Mouse (Mus musculus): Measurements from ENCODE around the gene Tgfbr3. TPM values are rescaled to one million over a fixed set of nuclear protein-coding genes. Genes with fewer than 3 reads are reported as not detected.

Tgfbr3 gene
- polyA plus RNA-seq, 1 experiment from 2014 or later: 10.3 TPM

DNA sequence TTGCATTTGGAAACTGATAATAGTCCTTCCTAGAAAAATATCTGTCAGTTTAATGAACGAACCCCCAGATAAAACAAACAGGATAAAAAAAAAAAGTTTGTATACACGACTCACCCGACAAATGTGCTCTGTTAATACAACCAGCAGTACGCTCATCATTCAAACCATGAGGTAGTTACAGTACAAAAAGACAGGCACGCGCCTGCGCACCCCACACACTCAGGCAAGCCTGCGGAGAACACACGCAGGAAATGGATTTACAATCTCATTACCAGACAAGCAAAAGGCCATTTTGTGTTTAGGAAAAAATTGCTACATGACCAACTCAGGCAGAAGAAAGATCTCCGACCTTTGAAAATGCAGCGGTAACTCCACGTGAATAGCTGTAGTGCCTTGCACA lies 182.6 kb downstream of the Tgfbr3 start:
- no peak for ATAC-seq (ENCODE audit: low FRiP score, low read depth)
- no peaks in the 10 kb centered on the region for H3K36me3 ChIP-seq

DNA sequence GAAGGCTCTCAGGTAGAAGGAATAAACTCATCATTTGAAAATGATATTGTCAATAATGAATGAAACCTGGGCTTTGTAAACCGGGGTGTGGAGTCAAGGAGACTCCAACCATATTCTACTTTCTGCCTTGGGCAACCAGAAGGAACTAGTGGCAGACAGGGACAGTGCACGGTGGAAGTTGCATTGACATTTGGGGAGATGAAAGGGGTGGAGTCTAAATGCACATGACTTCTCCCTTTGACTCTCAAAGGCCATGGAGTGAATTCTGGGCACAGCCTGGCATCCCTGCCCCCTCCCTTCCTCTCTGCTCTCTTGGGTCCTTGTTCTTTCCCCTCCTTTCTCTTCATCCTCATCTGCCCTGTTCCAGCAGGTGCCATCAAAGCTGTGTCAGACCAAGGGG lies 183.3 kb downstream of the Tgfbr3 start:
- H3K27me3 ChIP-seq: no peaks in the 10 kb centered on the region
- H3K4me3 ChIP-seq: no peak overlapping the region
- no peaks in the 10 kb centered on the region for H3K36me3 ChIP-seq
- no peak overlapping the region for H3K9ac ChIP-seq (replicated peaks)
- H3K27ac ChIP-seq (replicated peaks): no peak overlapping the region
- no peak overlapping the region for H3K4me2 ChIP-seq (replicated peaks)
- no peak for ATAC-seq (ENCODE audit: low FRiP score, low read depth)
- 79% methylated on average over 2 of the region's 2 CpGs for WGBS
- no peaks in the 10 kb centered on the region for H3K9me3 ChIP-seq
- H3K4me1 ChIP-seq: peaks cover 17% of the 10 kb centered on the region

More for the DNA sequence above, 182.6 kb downstream of the Tgfbr3 start:
- 89% methylated on average over 12 of the region's 12 CpGs for WGBS
- Histone ChIP-seq H3K9me3 (no peaks in the 10 kb centered on the region), H3K4me1 (peaks cover 18% of the 10 kb centered on the region), H3K27me3 (no peaks in the 10 kb centered on the region), H3K27ac (replicated peaks) (no peak overlapping the region), H3K4me2 (replicated peaks) (no peak overlapping the region), H3K4me3 (no peak overlapping the region), H3K9ac (replicated peaks) (no peak overlapping the region)

DNA sequence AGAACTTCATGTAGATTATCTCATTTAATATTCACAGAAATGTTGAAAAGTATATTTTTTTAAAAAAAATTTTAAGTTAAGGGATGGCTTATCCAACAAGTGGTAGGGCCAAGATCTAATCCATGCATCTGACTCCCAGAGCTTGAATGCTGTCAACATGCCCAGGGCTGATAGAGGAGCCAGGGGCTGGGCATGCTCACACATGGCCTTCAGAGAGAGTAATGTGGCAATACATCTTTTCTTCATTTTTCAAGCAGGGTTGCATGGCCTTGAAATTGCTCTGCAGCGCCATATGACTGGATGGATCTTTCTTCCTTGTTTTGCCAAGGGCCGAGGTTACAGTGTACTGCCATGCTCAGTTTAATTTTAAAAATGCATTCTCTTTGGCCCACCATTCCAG lies 185.8 kb downstream of the Tgfbr3 start:
- no peak overlapping the region for H3K27ac ChIP-seq (replicated peaks)
- H3K36me3 ChIP-seq: no peaks in the 10 kb centered on the region
- H3K4me3 ChIP-seq: no peak overlapping the region
- H3K9ac ChIP-seq (replicated peaks): no peak overlapping the region
- H3K27me3 ChIP-seq: no peaks in the 10 kb centered on the region
- 94% methylated on average over 2 of the region's 2 CpGs for WGBS
- no peaks in the 10 kb centered on the region for H3K4me1 ChIP-seq
- ATAC-seq (ENCODE audit: low FRiP score, low read depth): no peak
- no peak overlapping the region for H3K4me2 ChIP-seq (replicated peaks)
- H3K9me3 ChIP-seq: no peaks in the 10 kb centered on the region

DNA sequence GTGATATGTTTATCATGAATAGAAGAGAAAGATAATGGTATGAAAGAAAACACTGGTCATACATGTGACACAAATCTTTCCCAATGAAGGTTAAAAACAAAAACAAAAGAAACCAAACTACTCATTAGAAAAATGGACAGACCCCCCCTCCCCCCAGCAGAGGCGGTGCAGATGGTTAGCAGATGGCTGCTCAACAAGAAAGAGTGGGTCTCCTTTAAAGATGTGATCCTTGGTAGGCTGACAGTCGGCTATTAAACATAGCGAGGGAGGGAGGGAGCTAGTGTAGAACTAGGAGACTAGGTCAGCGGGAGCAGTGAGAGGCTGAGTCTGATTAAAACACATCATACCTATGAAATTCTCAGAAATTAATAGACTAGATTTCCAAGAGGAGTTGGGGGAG lies 186.5 kb downstream of the Tgfbr3 start:
- Histone ChIP-seq H3K4me3 (no peak overlapping the region), H3K4me1 (no peaks in the 10 kb centered on the region), H3K36me3 (no peaks in the 10 kb centered on the region), H3K27ac (replicated peaks) (no peak overlapping the region), H3K4me2 (replicated peaks) (no peak overlapping the region), H3K9me3 (no peaks in the 10 kb centered on the region), H3K9ac (replicated peaks) (no peak overlapping the region), H3K27me3 (no peaks in the 10 kb centered on the region)
- no peak for ATAC-seq (ENCODE audit: low FRiP score, low read depth)
- 46% methylated on average over 4 of the region's 4 CpGs for WGBS

DNA sequence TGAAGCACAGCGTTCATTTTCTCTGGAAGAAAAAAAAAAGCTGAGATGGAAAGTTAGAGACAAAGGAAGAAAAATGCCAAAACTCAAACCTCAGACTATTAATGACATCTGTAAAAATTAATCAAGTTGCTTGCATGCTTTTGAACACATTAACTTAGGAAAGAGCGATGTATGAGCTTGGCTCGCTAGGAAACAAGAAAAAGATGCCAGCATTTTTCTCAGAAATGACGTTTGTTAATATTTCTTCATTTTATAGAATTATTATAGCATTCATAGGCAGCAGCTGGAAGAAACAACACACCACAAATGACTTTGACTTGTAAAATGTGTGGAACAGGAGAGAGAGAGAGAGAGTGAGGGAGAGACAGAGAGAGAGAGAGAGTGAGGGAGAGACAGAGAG lies 187.7 kb downstream of the Tgfbr3 start:
- no peaks in the 10 kb centered on the region for H3K27me3 ChIP-seq
- WGBS: 76% methylated on average over 4 of the region's 4 CpGs
- ATAC-seq (ENCODE audit: low FRiP score, low read depth): no peak

DNA sequence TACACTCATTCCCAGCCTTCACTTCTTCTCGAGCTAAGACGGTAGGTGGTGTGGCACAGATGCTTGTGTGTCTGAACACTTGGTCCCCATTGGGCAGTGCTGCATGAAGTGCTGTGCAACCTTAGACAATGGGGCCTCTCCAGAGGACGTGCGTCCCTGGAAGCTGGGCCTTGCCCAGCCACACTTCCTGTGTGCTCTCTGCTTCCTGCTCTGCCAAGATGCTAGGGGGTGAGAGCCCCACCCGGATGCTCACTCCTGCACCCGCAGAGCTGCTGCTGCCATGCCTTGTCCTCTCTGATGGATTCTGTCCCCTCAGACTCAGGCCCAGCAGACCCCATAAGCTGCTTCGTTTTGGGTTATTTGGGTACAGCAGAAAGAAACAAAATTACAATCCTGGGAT lies 188.3 kb downstream of the Tgfbr3 start:
- Histone ChIP-seq H3K27me3 (no peaks in the 10 kb centered on the region), H3K4me1 (no peaks in the 10 kb centered on the region), H3K4me2 (replicated peaks) (no peak overlapping the region), H3K9ac (replicated peaks) (no peak overlapping the region), H3K27ac (replicated peaks) (no peak overlapping the region), H3K4me3 (no peak overlapping the region), H3K36me3 (no peaks in the 10 kb centered on the region), H3K9me3 (no peaks in the 10 kb centered on the region)
- ATAC-seq (ENCODE audit: low FRiP score, low read depth): no peak
- WGBS: 67% methylated on average over 7 of the region's 7 CpGs

More for the DNA sequence above, 187.7 kb downstream of the Tgfbr3 start:
- no peak overlapping the region for H3K4me2 ChIP-seq (replicated peaks)
- H3K9ac ChIP-seq (replicated peaks): no peak overlapping the region
- H3K4me1 ChIP-seq: no peaks in the 10 kb centered on the region
- no peak overlapping the region for H3K27ac ChIP-seq (replicated peaks)
- no peaks in the 10 kb centered on the region for H3K36me3 ChIP-seq
- no peak overlapping the region for H3K4me3 ChIP-seq
- H3K9me3 ChIP-seq: no peaks in the 10 kb centered on the region

DNA sequence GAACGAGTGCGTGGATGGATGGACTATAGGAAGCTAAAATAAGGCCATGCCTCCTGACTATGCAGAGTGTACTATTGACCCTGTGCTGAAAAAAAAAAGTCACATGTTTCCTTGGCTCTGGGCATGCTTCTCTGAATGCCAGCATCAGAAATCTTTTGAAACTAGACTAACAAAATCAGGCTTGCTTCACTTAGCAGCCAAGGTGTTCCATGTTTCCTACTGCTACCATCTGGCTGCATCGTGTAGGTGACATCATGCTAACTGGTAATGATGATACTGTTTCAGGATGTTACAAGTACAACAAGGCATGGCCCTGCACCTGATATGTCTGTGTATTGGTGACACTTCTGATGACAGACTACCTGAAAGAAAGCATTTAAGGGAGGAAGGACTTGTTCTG lies 189.8 kb downstream of the Tgfbr3 start:
- Histone ChIP-seq H3K27me3 (peaks cover 1% of the 10 kb centered on the region; the same call in 1 of the 2 replicates), H3K4me2 (replicated peaks) (no peak overlapping the region), H3K36me3 (no peaks in the 10 kb centered on the region), H3K9ac (replicated peaks) (no peak overlapping the region), H3K9me3 (no peaks in the 10 kb centered on the region), H3K27ac (replicated peaks) (no peak overlapping the region), H3K4me1 (peaks cover 6% of the 10 kb centered on the region; the same call in 1 of the 2 replicates), H3K4me3 (no peak overlapping the region)
- ATAC-seq (ENCODE audit: low FRiP score, low read depth): no peak
- 87% methylated on average over 3 of the region's 3 CpGs for WGBS

DNA sequence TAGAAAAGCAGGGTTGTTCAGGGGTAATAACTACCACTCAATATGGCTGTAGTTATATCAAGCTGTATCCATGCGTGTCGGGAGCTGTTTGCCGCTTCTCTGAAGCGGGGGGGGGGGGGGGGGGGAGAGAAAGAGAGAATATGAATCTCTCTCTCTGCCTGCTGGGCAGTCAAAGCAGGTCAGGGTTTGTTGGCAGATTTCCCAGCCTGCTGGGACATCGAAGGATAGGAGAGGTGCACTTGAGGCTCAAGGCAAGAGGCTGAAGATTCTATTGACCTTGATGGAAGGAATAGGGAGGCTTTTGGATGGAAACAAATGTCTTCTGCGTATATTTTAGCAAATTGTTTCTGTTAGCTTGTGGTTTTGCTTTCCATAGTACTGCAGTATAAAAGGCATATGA lies 190.4 kb downstream of the Tgfbr3 start:
- Histone ChIP-seq H3K36me3 (no peaks in the 10 kb centered on the region), H3K9ac (replicated peaks) (no peak overlapping the region), H3K4me1 (peaks cover 6% of the 10 kb centered on the region; the same call in 1 of the 2 replicates), H3K27ac (replicated peaks) (no peak overlapping the region), H3K9me3 (no peaks in the 10 kb centered on the region), H3K27me3 (peaks cover 7% of the 10 kb centered on the region; the same call in 1 of the 2 replicates), H3K4me2 (replicated peaks) (no peak overlapping the region), H3K4me3 (no peak overlapping the region)
- 51% methylated on average over 5 of the region's 6 CpGs for WGBS
- ATAC-seq (ENCODE audit: low FRiP score, low read depth): no peak

DNA sequence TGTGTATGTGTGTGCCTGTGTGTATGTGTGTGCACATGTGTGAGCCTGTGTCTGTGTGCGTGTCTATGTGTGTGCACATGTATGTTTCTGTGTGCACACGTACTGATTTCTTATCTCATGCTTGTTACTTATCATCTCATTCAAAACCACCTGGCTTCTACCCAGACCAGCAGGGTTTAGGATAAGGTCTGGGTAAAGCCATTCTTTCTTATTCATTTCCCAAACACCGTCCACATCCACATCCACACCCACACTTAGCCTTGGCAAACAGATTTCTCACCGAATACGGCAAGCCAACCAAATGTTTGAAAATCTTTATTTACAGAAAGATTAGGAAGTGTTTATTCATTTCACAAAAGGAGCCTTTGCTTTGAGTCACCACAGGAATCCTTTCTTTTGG lies 191.4 kb downstream of the Tgfbr3 start:
- no peak for ATAC-seq (ENCODE audit: low FRiP score, low read depth)
- Histone ChIP-seq H3K4me2 (replicated peaks) (no peak overlapping the region), H3K27ac (replicated peaks) (no peak overlapping the region), H3K9me3 (no peaks in the 10 kb centered on the region), H3K27me3 (peaks cover 11% of the 10 kb centered on the region; the same call in 1 of the 2 replicates), H3K4me1 (peaks cover 6% of the 10 kb centered on the region; the same call in 1 of the 2 replicates), H3K9ac (replicated peaks) (no peak overlapping the region), H3K36me3 (no peaks in the 10 kb centered on the region), H3K4me3 (no peak overlapping the region)
- 67% methylated on average over 5 of the region's 5 CpGs for WGBS

DNA sequence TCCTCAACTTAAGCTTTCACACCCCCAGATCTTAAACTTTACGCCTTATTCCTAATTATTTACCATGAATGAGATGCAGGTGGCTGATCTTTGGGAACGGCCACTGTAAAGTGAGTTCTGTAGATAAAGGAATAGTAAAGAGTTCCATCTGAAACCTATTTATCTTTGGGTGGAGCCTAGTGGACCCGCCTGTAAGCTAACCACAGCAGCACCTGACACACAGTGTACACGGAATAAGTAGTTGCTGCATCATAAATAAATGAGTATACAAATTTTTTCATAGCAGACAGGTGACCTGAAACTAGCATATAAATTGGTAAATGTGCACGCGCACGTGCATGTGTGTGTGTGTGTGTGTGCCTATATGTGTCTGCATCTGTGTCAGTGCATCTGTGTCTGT lies 192.1 kb downstream of the Tgfbr3 start:
- no peak overlapping the region for H3K9ac ChIP-seq (replicated peaks)
- no peaks in the 10 kb centered on the region for H3K36me3 ChIP-seq
- peaks cover 6% of the 10 kb centered on the region; the same call in 1 of the 2 replicates for H3K4me1 ChIP-seq
- H3K27me3 ChIP-seq: peaks cover 16% of the 10 kb centered on the region; the same call in 1 of the 2 replicates
- no peak for ATAC-seq (ENCODE audit: low FRiP score, low read depth)
- H3K4me3 ChIP-seq: no peak overlapping the region
- 88% methylated on average over 7 of the region's 7 CpGs for WGBS
- no peaks in the 10 kb centered on the region for H3K9me3 ChIP-seq
- H3K27ac ChIP-seq (replicated peaks): no peak overlapping the region
- H3K4me2 ChIP-seq (replicated peaks): no peak overlapping the region

DNA sequence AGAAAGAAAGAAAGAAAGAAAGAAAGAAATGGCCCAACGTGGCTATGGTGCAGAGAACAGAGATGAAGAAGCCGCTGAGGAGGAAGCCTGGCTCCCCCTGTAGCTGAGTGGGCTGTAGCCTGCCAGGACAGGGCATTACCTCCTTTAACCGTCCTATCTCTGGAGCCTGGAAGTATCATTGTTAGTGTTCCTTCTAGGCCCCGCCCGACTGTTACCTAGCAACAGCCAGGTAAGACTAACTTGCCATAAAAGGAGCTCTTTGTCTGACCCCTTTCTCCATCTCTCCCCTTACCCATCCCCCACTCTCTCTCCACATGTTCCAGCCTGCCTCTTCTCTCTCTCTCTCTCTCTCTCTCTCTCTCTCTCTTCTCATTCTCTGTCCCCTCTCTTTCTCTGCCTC lies 195.2 kb downstream of the Tgfbr3 start:
- Histone ChIP-seq H3K4me2 (replicated peaks) (no peak overlapping the region), H3K36me3 (no peaks in the 10 kb centered on the region), H3K9ac (replicated peaks) (no peak overlapping the region), H3K4me1 (peaks cover 6% of the 10 kb centered on the region; the same call in 1 of the 2 replicates), H3K27ac (replicated peaks) (no peak overlapping the region), H3K4me3 (no peak overlapping the region), H3K9me3 (no peaks in the 10 kb centered on the region), H3K27me3 (peaks cover 18% of the 10 kb centered on the region; the same call in 1 of the 2 replicates)
- WGBS: 35% methylated on average over 5 of the region's 5 CpGs
- ATAC-seq (ENCODE audit: low FRiP score, low read depth): no peak

DNA sequence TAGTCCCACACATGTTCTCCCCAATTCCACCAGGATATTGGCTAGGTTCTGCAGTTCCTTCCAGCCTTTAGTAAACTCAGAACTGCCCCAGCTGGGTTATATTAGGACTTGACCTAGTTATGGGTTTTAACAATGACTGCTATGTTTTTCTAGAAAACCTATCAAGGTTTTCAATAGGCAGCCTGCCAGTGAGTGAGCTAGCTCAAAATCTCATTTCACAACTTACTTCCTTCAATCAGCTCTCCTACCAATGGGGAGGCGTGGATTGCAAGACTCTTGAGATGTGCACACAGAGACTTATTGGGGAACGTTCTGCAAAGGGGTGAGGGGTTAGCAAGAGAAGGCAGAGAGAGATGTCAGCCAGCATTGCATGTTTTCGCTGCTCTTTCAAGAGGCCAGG lies 196.2 kb downstream of the Tgfbr3 start:
- Histone ChIP-seq H3K9me3 (no peaks in the 10 kb centered on the region), H3K27ac (replicated peaks) (no peak overlapping the region), H3K4me3 (no peak overlapping the region), H3K4me1 (peaks cover 10% of the 10 kb centered on the region), H3K4me2 (replicated peaks) (no peak overlapping the region), H3K36me3 (no peaks in the 10 kb centered on the region), H3K9ac (replicated peaks) (no peak overlapping the region), H3K27me3 (peaks cover 18% of the 10 kb centered on the region; the same call in 1 of the 2 replicates)
- 92% methylated on average over 3 of the region's 3 CpGs for WGBS
- ATAC-seq (ENCODE audit: low FRiP score, low read depth): no peak

DNA sequence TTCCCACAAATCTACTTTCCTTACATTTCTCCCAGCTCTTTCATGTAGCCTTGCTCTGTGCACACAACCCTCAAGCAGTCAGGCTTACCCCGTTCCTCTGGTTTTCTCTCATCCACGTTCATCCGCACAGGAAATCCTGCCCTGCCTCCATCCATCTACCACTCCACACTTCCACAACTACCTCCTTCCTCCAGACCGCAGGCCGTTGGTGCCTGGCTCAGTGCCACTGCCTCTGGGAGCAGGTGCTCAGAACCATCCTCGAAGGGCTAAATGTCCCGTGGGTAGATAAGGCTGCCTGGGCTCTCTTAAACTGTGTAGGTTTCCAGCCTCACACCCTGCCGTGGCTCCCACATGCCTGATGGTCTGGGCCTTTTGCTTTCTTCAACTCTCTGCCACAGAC lies 197.3 kb downstream of the Tgfbr3 start:
- H3K4me3 ChIP-seq: no peak overlapping the region
- WGBS: 85% methylated on average over 8 of the region's 8 CpGs
- H3K9ac ChIP-seq (replicated peaks): no peak overlapping the region
- no peak overlapping the region for H3K4me2 ChIP-seq (replicated peaks)
- ATAC-seq (ENCODE audit: low FRiP score, low read depth): no peak
- H3K27me3 ChIP-seq: peaks cover 18% of the 10 kb centered on the region; the same call in 1 of the 2 replicates
- no peaks in the 10 kb centered on the region for H3K36me3 ChIP-seq
- peaks cover 16% of the 10 kb centered on the region for H3K4me1 ChIP-seq
- H3K27ac ChIP-seq (replicated peaks): no peak overlapping the region
- no peaks in the 10 kb centered on the region for H3K9me3 ChIP-seq
